Mouse (Mus musculus) thymus, adult 2 months (tissue): ENCODE results near the gene Fam124b.

Source experiments
- CTCF ChIP-seq: fragments of 200-500 bp; IDR thresholded peaks from 2 replicates; pipeline ENCODE4 v1.5.1; 2012; ENCODE audit warnings: mild to moderate bottlenecking, control low read depth, low read length, moderate library complexity, borderline replicate concordance; ENCODE audit not compliant: control insufficient read depth, poor library complexity, insufficient read depth; ENCODE audit errors: extremely low read depth
- POLR2A ChIP-seq: fragments of 200-500 bp; IDR thresholded peaks from 2 replicates; pipeline ENCODE4 v1.6.1; 2012; ENCODE audit warnings: mild to moderate bottlenecking, low read length, control low read depth, moderate library complexity; ENCODE audit not compliant: control insufficient read depth, poor library complexity, insufficient read depth; ENCODE audit errors: extremely low read depth

DNA sequence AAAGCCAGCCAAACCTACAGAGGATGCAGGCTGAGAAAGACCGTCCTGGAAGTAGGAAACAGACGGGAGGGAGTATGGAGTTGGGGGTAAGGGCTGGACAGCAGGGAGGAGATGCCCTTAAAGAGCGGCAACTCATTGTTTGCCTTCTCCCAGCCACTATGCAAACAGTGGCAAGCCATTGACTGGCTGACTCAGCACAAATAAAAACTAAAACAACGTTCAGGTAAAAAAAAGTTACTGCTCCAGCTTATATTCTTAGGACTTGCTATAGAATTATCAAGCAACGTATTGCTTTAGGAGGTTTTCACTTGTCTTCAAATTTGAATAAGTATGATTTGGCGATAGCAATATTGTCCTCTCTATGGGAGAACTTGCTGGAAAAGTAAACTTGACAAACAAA, 55.3 kb downstream of the Fam124b start:
- TF ChIP-seq CTCF (no peak), POLR2A (no peak)
